Mouse (Mus musculus) G1E (cell line): ENCODE results near the gene Pdcd11. TPM values are rescaled to one million over a fixed set of nuclear protein-coding genes. Genes with fewer than 3 reads are reported as not detected.
A peak's percentile ranks its signal among the peaks of the same experiment; 100 is the strongest.

Experiments used
- ATAC-seq: 2 replicates; pipeline ENCODE4 v1.8.0; 2016; ENCODE audit warnings: mild to moderate bottlenecking; ENCODE audit not compliant: insufficient number of reproducible peaks, poor library complexity, low FRiP score, severe bottlenecking; ENCODE audit errors: extremely low read depth
- DNase-seq: peaks from one replicate; pipeline ENCODE4 v3.0.0; 2012; ENCODE audit warnings: low spot score
- H3K27me3 ChIP-seq: 2 replicates; pipeline ENCODE4 v1.6.1; 2012; ENCODE audit warnings: mild to moderate bottlenecking, low read length, inconsistent platforms; ENCODE audit not compliant: insufficient read depth
- H3K36me3 ChIP-seq: replicated peaks from 2 replicates; pipeline ENCODE3; 2012; ENCODE audit warnings: mild to moderate bottlenecking, inconsistent platforms
- H3K4me1 ChIP-seq: 2 replicates; pipeline ENCODE4 v1.6.1; 2012; ENCODE audit warnings: low read depth, low read length, inconsistent platforms, mixed read lengths; ENCODE audit not compliant: insufficient read depth
- H3K4me3 ChIP-seq: 2 replicates; pipeline ENCODE4 v1.5.1; 2012; ENCODE audit warnings: low read depth, mild to moderate bottlenecking, inconsistent platforms, low read length, moderate library complexity, mixed read lengths
- H3K9me3 ChIP-seq: replicated peaks from 2 replicates; pipeline ENCODE4 v1.6.1; 2012; ENCODE audit warnings: inconsistent platforms
- CTCF ChIP-seq: IDR thresholded peaks from 2 replicates; pipeline ENCODE4 v1.5.1; 2012; ENCODE audit warnings: low read depth, low read length, inconsistent platforms, mixed read lengths
- GATA1 ChIP-seq: IDR thresholded peaks from 2 replicates; pipeline ENCODE4 v1.6.1; 2012; ENCODE audit warnings: borderline replicate concordance, low read length, inconsistent platforms, mixed read lengths
- GATA2 ChIP-seq: IDR thresholded peaks from 2 replicates; pipeline ENCODE4 v1.6.1; 2012; ENCODE audit warnings: low read depth, low read length, inconsistent platforms, borderline replicate concordance
- POLR2AphosphoS5 ChIP-seq: IDR thresholded peaks from 2 replicates; pipeline ENCODE4 v1.6.1; 2012; ENCODE audit warnings: low read depth, low read length, inconsistent platforms; ENCODE audit not compliant: insufficient replicate concordance
- TAL1 ChIP-seq: conservative IDR thresholded peaks from 2 replicates; pipeline ENCODE4 v1.6.1; 2012; ENCODE audit warnings: low read depth, low read length, inconsistent platforms, mixed read lengths
- polyA plus RNA-seq: library from polyadenylated mRNA; stranded (reverse); fragments of >175 nt; gene quantifications from 2 replicates; pipeline ENCODE4 v1.2.3, GENCODE M21; 2012
- total RNA-seq, 2 experiments: library from RNA; stranded (forward) in 1 of 2; stranded (reverse) in 1 of 2; fragments of 200-1000 nt in 1 of 2; fragments of >200 nt in 1 of 2; fragmentation: Nextera tagmentation in 1 of 2; gene quantifications; 2 replicates each; pipeline ENCODE4 v1.2.3; 2014 to 2017

The Pdcd11 gene
- total and polyA plus RNA-seq, 3 experiments: 27.5 to 37.5 (median 30.9) TPM

GRCm38 (mm10) chr19:47161669-47162068, 71.1 kb downstream of the Pdcd11 start:
- Histone ChIP-seq H3K27me3 (peaks cover 11% of the 10 kb centered on the region; the same call in 1 of the 2 replicates), H3K9me3 (no peaks in the 10 kb centered on the region), H3K4me1 (no peaks in the 10 kb centered on the region; the same call in 1 of the 2 replicates), H3K4me3 (no peak overlapping the region), H3K36me3 (no peaks in the 10 kb centered on the region)
- TF ChIP-seq TAL1: no peak
- no peak for TF ChIP-seq GATA2
- TF ChIP-seq POLR2AphosphoS5: no peak
- no peak for TF ChIP-seq GATA1
- no peak for ATAC-seq
- no peak for DNase-seq

GRCm38 (mm10) chr19:47163176-47163744, 72.7 kb downstream of the Pdcd11 start:
- Histone ChIP-seq H3K4me1 (0 out of 2 replicates have a peak, but pooled peaks cover 4% of the 10 kb centered on the region), H3K27me3 (peaks cover 4% of the 10 kb centered on the region; the same call in 1 of the 2 replicates), H3K9me3 (no peaks in the 10 kb centered on the region), H3K4me3 (no peak overlapping the region), H3K36me3 (no peaks in the 10 kb centered on the region)
- no peak for TF ChIP-seq GATA1
- no peak for TF ChIP-seq CTCF
- TF ChIP-seq TAL1: no peak
- TF ChIP-seq POLR2AphosphoS5: no peak
- TF ChIP-seq GATA2: no peak
- no peak for DNase-seq
- ATAC-seq: no peak

- no peak for ATAC-seq
These were observed 76.2 kb downstream of the Pdcd11 start for GRCm38 (mm10) chr19:47166758-47167157.

GRCm38 (mm10) chr19:47167617-47168214, 77.1 kb downstream of the Pdcd11 start:
- Histone ChIP-seq H3K4me3 (no peak overlapping the region), H3K9me3 (no peaks in the 10 kb centered on the region), H3K4me1 (peaks cover 10% of the 10 kb centered on the region; the same call in 1 of the 2 replicates), H3K36me3 (no peaks in the 10 kb centered on the region), H3K27me3 (peaks cover 4% of the 10 kb centered on the region; the same call in 1 of the 2 replicates)
- DNase-seq: no peak
- no peak for ATAC-seq
- TF ChIP-seq POLR2AphosphoS5 (no peak), GATA1 (no peak)

More at GRCm38 (mm10) chr19:47166758-47167157, 76.2 kb downstream of the Pdcd11 start:
- TF ChIP-seq GATA2 (no peak), TAL1 (no peak), CTCF (no peak), GATA1 (no peak), POLR2AphosphoS5 (no peak)
- DNase-seq: no peak
- H3K27me3 ChIP-seq: peaks cover 4% of the 10 kb centered on the region; the same call in 1 of the 2 replicates
- H3K4me1 ChIP-seq: peaks cover 10% of the 10 kb centered on the region; the same call in 1 of the 2 replicates
- H3K4me3 ChIP-seq: no peak overlapping the region
- no peaks in the 10 kb centered on the region for H3K9me3 ChIP-seq
- H3K36me3 ChIP-seq: no peaks in the 10 kb centered on the region

- TF ChIP-seq GATA2 (no peak), CTCF (peak; percentile 60)
- Histone ChIP-seq H3K36me3 (no peaks in the 10 kb centered on the region), H3K4me3 (no peak overlapping the region), H3K27me3 (peaks cover 4% of the 10 kb centered on the region; the same call in 1 of the 2 replicates), H3K9me3 (no peaks in the 10 kb centered on the region), H3K4me1 (peaks cover 10% of the 10 kb centered on the region; the same call in 1 of the 2 replicates)
- no peak for ATAC-seq
- peak; percentile 47 for DNase-seq
These were observed 77.7 kb downstream of the Pdcd11 start for GRCm38 (mm10) chr19:47168223-47168622.

- no peaks in the 10 kb centered on the region for H3K36me3 ChIP-seq
- H3K4me1 ChIP-seq: peaks cover 10% of the 10 kb centered on the region; the same call in 1 of the 2 replicates
- DNase-seq (peak; percentile 26), ATAC-seq (peak; percentile 54)
- peaks cover 4% of the 10 kb centered on the region; the same call in 1 of the 2 replicates for H3K27me3 ChIP-seq
- TF ChIP-seq GATA2 (no peak), CTCF (peak; percentile 89), GATA1 (no peak), POLR2AphosphoS5 (no peak), TAL1 (no peak)
- no peak overlapping the region for H3K4me3 ChIP-seq
- H3K9me3 ChIP-seq: no peaks in the 10 kb centered on the region
These were observed 78.3 kb downstream of the Pdcd11 start for GRCm38 (mm10) chr19:47168793-47169412.
